Mouse (Mus musculus) right cerebral cortex, postnatal 14 days (tissue): ENCODE results near the gene Ubtd2.

Experiments
- DNase-seq: peaks from one replicate; pipeline ENCODE4 v3.0.0; 2022

Gene Ubtd2

GRCm38 (mm10) chr11:32521246-32521645 is 66.1 kb downstream of the Ubtd2 start:
- no peak for DNase-seq

DNA sequence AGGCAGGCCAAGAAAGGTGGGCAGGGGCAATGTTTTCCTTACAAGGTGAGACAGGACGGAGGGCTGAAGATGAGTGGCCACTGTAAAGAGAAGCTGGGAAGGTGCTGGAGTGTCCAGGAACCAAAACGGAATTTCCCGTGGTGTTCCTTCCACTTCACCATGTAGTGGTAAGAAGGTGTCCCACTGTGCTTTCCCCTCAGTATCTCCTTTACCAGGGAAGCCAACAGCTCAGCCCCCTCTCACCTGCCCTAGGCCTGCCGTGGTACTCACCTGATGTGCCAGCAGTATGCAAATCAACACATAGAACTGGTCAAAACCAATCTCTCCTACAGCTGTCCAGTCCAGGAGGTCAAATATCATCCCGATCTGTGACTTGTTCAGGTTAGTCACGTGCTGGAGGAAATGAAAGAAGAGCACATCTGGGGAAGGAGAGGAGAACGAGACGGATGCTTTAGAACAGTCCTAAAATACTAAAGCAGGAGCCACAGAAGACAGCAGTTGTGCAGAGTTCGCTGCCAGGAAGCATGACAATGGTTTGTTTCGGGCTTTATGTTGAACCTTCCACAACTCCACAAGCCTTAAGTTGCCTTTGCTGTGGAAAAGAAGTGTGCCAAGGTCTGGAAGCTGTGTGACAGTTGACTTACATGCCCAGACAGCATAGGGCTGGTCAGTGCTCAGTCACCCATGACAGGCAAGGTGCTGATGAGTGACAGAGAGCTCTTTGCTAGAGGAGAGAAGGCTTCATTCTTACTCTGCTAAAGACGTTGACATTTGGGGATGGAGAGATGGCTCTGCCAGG is 69.2 kb downstream of the Ubtd2 start:
- DNase-seq: no peak

DNA sequence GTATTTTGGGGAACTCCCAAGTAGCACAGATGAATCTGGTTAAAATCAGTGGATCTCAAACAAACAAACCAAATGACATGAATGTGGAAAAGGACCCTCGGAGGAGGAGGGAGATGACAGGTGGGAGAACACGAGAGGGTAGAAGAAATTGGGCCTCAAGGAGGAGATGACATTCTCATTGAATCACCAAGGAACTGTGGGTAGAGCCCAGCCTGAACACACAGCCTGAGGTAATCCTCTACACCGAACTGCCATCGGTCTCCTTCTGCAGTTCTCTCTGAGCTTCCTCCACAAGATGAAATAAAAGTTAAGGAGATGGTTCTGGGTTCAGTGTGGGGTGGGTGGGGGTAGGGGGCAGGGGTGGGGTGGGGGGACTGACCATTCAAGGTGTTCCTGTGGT is 71.8 kb downstream of the Ubtd2 start:
- no peak for DNase-seq

- no peak for DNase-seq
Observed at GRCm38 (mm10) chr11:32530151-32530550, 75.0 kb downstream of the Ubtd2 start.

GRCm38 (mm10) chr11:32531871-32532764 is 76.9 kb downstream of the Ubtd2 start, which contains the start of gene Efcab9:
Gene Efcab9 (minus strand): TSS chr11:32532081.
- no peak for DNase-seq

DNA sequence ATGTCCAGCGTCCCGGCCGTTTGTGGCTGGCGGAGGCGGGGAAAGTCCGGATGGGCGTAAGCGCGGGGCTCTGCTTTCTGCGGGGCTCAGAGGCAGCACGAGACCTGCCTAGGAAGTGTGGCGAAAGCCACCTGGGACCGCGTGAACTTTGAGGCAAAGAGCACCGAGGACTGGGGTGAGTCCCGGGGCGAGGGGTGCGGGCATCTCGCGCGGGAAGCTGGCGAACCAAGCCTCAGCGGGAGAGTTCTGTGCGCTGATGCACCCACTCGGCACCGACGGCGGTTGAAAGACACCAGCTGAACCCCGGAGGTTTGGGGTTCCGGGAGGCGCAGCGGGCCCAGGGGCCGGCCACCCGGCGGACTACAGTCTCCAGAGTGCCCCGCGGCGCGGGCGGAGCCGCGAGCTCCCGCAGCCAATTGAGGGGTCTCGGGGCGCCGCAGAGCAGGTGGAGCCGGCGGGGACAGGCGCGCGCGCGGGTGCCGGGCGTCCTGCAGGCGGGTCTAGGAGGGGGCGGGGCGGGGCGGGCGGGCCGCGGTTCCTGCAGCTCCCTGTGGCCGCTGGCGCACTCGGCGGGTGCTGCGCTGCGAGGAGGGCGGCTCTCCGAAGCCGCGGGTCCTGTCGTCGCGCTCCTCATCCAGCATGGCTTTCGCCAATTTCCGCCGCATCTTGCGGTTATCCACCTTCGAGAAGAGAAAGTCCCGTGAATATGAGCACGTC is 77.8 kb downstream of the Ubtd2 start, which contains the start of gene Stk10:
Gene Stk10, plus strand, starts transcription at position 541 of the 717 bp plus-strand sequence.
- peak; percentile 89 for DNase-seq

DNA sequence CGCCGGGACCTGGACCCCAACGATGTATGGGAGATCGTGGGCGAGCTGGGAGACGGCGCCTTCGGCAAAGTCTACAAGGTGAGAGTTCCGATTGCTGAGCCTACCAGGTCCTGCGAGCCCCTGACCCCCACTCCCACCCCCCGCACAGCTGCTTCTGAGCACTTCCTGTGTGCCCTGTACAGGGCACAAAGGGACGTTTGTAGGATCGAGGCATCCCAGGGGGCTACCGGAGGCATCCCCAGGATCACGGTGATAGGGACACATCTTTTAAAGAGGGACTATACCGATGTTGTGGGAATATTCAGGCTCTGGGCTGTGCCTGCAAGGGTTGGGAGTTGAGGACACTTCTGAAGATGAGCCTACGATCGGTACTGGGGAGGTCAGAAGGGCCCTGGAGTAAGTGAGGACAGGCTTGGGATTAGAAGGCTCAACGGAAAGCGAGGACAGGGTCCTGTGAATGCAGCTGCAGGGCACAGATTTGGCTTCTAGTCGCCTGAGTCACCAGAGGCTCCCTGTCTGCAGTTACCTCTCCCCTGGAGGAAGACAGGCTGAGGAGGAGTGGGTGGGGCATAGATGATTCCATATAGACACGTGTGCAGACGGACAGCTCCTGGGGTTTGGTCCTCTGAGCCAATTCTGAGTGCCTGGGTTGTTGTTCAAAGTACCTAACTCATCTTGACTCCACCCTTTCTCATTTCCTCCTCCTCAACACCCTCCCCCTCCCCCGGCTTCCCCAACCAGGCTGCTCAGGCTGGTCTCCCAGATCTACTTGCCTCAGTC is 78.5 kb downstream of the Ubtd2 start:
- DNase-seq: peak; percentile 48

DNA sequence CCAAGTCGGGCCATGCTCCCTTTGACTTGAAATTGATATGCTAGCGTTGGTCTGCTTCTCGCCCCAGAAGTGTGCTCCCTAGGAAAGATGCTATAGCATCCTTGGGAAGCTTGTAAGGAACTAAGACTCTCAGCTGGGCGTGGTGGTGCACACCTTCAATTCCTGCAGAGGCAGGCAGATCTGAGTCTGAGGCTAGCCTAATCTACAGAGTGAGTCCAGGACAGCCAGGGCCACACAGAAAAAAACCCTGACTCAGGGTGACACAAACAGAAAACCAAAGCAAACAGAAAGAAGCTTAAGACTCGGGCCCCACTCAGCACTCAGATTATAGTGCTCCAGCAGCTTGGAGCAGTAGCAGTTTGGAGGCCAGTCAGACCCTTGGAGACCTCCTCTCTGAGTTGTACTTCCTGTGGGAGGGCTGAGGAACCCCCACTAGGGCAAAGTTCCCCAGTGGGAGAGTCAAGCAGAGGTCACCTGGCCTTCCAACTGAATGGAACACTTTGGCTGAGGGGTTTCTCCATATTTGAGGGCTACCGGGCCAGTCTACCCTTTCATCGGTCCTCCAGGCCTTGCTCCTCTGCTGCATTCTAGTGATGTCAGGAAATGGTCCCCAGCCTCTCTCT is 79.4 kb downstream of the Ubtd2 start:
- no peak for DNase-seq

DNA sequence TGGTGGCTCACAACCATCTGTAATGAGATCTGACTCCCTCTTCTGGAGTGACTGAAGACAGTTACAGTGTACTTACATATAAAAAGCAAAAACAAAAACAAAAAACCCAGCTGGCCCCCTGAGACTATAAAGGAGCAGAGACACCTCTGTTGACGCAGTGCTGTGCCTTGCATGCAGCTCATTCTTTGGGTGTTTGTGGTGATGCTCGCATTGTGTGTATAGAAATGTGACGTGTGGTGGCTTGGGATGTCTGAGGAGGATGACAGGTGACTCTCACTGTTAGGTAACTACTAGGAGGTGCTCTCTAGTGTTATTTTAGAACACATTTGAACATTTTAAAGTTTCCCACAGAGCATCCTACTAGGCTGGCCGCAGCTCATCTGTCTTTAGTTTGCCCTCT is 80.5 kb downstream of the Ubtd2 start:
- no peak for DNase-seq

DNA sequence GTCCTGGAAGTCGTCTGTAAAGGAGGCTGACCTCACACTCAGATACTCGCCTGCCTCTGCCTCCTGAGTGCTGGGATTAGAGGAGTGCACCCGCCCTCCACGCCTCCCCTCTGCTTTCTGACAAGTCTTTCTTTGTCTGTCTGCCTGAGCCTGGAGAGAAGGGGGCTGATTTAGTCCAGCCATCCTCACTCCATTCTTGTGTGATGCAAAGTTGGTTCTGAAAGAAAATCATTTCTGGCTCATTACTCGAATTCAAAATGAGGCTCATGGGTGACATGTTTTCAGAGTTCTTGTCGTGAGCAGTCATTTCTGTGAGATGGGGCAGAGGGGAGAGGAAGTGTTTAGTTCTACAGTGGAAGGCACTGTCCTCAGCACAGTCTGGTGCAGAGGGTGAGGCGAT is 81.8 kb downstream of the Ubtd2 start:
- DNase-seq: no peak

DNA sequence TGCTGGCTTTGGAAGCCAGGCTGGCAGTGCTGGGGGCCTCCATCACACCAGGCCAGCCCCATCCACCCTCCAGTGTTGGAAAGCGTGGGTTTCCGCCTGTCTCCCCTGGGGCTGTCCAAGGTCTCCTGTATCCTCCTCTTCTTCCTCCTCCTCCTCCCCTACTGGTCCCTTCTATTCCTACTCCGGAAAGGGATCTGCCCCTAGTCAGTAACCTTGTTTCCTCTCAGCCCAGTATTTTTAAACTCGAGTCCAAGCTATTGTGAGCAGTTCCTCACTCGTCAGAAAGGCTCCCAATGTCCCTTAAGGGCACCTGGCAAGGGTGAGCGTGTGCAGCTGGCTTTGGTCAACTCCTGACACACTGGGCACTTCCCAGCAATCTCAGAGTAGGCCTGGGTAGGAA is 83.3 kb downstream of the Ubtd2 start:
- no peak for DNase-seq

- DNase-seq: no peak
Observed at GRCm38 (mm10) chr11:32538846-32539245, 83.7 kb downstream of the Ubtd2 start.

GRCm38 (mm10) chr11:32539717-32540116 is 84.5 kb downstream of the Ubtd2 start:
- DNase-seq: no peak

DNA sequence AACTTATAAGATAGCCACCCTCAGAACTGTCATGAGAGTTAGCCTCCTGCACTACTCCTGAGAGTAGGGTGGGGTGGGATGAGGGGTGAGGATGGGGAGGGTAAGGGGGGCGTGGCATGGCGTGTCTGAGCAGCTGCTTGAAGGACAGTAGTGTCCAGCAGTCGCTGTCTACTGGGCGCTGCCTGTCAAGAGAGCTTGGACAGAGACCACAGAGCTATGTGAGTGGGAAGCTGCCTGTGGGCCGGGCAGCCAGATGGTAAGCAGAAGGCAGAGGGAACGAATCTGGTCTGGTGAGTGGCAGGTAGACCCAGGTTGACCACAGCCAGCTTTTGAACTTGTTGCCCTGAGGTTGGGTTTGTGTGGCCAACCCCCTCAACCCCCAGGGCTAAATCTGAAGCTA is 85.3 kb downstream of the Ubtd2 start:
- DNase-seq: no peak

DNA sequence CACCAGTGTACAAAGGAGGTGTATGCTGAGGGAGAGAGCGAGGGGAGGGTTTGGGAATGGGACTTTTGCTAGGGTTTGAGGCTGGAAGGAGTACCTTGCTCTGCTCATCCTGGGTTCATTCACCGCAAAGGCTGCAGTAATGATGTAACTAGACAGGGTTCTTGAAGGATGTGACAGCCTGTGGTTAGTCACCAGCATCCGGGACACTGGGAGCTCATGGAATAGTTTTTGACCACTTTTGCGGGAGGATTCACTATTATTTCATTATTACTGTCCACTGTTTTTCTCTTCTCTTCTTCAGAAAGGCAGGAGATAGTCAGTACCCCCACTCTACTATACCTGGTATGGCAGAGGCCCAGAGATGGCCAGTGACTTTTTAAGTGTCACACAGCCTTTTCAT is 87.0 kb downstream of the Ubtd2 start:
- no peak for DNase-seq

DNA sequence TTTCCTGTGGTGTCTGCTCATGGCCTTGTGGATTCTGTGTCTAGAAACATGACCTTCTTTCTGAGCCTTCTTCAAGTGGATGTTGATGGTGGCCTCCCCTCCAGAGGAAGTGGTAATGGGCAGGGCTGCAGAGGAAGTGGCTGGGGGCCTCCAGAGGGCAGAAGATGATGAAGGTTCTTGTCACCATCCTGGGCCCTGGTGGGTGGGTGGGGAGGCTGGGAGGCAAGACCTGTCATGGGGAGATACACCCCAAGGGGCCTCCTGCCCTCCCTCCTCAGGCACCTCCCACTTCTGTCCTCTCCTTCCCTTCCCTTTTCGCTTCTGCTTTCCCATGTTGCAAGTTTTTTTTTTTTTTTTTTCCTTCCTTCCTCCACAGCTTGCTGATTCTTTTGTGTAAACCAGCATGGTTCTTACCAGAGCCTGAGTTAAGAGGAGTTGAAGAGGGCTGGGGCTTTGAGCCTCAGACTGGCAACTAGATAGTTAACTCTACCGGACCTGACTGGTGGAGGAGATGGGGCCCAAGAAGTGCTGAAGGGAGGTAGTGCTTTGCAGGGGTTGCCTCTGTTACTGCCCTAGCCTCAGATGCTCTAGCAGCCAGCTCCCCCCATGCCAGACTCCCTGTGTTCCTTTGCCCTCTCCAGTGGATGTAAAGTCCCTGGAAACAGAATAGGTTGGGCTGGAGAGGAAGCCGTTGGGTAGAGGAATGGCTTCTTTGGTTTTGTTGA is 87.7 kb downstream of the Ubtd2 start:
- DNase-seq: no peak

GRCm38 (mm10) chr11:32544041-32544440 is 88.9 kb downstream of the Ubtd2 start:
- DNase-seq: no peak

- DNase-seq: no peak
Observed at GRCm38 (mm10) chr11:32544497-32544896, 89.3 kb downstream of the Ubtd2 start.

DNA sequence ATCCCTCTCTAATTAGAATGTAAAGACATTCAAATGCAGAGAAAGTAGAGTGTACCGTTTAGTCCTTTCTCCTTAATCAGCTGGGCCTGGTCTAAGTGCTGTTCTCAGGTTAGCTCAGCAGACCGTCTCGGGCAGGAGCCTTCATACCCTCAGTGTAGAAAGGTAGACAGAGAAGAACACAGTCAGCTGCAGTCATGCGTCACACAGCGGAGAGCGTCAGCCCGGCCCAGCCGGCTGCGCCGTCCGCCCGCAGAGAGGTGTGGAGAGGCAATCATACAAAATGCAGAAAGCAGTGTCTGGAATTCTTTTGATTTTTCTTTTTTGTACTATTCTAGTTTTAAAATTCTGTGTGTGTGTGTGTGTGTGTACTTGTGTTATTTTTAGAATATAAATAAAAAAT is 90.4 kb downstream of the Ubtd2 start:
- no peak for DNase-seq

GRCm38 (mm10) chr11:32546483-32546882 is 91.3 kb downstream of the Ubtd2 start:
- no peak for DNase-seq

DNA sequence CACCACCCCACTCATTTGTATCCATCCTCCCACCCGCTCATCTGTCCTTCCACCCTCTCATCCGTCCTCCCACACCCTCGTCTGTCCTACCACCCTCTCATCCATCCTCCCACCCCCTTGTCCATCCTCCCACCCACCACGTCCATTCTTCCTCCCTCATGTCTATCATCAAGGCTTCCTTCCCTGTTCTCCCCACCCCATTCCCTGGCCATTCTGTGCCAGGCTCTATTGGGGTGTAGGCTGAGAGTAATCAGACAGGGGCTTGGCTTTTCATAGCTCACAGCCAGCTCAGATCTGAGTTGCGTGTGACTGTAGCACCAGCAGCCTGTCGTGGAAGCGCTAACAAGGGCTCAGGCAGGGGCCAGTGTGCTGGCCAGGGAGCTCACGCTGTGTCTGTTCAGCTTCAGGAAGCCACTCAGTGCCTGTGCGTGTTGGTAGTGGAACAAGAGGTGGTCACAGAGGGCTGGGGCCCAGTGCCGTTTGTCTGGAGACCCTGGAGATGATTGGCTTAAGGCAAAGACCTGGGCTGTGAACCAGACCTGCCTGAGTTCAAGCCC is 92.3 kb downstream of the Ubtd2 start:
- no peak for DNase-seq
